Mouse (Mus musculus): ENCODE results near the gene Smg5.
A peak's percentile ranks its signal among the peaks of the same experiment; 100 is the strongest.
"Not testable (repeated sequence)": the region's sequence is repeated elsewhere in the genome, so short reads cannot be mapped to it uniquely, and the experiment has no call there.

Smg5 gene

DNA sequence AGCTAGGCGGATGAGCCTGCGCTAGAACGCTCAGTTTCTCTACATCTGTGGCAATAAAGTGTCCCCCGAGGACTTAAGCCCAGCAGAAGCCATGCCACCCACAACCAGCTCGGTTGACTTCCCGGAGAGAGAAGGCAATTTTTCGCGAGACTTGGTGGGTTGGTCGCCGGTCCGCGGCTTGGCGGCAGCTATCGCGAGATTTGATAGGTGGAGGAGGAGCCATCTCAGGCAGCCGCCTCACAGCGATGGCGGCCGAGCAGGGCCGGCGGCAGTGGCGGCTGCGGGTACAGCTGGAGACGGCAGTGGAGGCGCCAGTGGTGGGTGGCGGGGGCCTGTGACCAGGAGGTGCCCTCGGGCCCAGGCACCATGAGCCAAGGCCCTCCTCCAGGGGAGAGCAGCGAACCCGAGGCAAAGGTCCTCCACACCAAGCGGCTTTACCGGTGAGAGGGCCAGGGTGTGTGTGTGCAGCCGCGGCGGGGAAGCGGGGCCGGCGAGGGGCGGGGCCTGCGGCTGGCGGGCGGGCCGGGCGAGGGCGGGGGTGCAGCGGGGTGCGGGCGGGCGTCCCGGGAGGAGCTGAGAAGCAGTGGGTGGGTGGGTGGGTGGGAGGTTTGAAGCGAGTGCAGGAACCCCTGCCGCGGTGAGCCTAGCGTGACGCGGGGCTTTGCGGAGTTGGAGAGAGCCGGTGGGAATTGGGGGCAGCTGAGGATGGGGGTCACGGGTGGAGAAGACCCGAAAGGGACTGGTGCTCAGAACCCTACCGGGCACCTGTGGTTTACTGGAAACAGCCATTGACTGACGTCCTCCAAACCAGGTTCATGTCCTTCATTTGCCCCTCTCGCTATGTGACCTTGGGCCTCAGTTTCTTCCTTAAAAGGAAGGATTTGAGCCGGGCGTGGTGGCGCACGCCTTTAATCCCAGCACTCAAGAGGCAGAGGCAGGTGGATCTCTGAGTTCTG, at the start of gene Smg5, which contains the start of gene Tmem79:
Smg5 (plus strand) TSS at position 203 of the 956 bp plus-strand sequence.
Tmem79 (minus strand) TSS at position 91 of the 956 bp plus-strand sequence.
- peak; percentile 97 for DNase-seq (ENCODE audit: extremely low spot score)

DNA sequence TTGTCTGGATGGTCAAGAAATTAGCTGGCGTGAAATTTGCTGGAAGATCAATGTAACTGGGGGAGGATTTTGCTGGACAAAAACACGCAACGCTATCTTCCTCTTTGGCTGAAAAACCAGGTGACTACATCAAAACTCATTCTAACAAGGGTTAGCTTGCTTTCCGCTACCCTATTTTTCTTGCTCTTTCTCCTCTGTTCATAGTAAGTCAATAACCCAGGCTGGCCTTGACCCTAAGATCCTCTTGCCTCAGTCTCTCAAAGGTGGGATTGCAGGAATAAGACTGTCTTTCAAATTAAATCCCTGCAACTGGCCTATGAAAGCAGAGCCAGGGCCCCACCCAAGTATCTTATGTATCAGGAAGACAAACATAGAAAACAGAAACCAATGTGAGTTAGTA, 49.0 kb upstream of the Smg5 start, which contains the start of gene Gm38392:
Gm38392 (minus strand) TSS at position 101 of the 400 bp plus-strand sequence.
- DNase-seq (ENCODE audit: extremely low spot score): no peak

DNA sequence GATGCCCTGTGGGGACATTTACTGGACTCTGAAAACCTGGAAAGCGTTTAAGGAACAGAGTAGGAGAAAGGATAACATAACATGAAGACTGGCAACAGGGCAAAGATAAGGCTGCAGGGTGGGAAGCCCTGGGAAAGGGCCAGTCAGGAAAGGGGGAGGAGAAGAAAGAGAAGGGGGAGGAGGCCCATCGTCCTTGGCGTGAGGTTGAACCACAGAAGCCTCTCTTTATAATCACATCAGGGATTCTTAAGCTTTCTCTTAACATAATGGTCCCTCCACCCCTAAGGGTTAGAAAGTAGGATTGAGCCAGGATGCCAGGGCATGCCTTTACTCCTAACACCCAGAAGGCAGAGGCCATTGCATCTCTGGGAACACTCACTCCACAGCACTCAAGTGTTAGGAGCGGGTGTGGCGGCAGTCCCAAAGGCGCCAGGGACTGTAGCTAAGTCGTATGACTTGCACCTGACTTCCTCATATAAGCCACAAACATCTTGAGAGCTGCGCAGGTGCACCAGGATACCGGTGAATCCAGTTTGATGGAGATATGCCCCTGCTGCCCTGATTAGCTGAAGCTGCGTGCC, 47.8 kb upstream of the Smg5 start:
- not testable (repeated sequence) for DNase-seq (ENCODE audit: extremely low spot score)

DNA sequence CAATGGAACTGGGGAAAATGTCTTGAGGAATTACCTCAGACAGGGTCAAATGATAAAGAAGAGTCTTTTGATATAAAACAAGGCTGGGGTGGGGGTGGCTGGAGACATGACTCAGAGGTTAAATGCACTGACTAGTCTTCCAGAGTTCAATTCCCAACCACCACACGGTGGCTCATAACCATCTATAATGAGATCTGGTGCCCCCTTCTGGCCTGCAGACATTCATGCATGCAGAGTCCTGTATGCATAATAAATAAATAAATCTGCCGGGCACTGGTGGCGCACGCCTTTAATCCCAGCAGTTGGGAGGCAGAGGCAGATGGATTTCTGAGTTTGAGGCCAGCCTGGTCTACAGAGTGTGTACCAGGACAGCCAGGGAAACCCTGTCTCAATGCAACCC, 44.1 kb upstream of the Smg5 start:
- no peak for DNase-seq (ENCODE audit: extremely low spot score)

DNA sequence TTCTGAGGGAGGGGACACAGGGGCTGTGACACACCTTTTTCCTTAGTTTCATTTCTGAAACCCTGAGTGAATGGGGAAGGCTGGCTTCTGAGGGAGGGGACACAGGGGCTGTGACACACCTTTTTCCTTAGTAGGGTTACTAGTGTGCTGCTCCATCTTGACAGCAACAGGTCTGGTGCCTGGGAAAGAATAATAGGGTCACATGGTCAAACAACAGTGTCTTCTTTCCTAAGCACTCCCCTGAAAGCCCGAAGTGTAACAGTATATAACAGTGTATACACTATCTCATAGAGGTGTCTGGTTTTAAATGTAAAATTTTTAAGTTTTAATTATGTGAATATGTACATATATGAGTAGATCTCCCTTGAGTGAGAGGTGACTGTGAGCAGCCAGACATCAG, 40.8 kb upstream of the Smg5 start:
- not testable (repeated sequence) for DNase-seq (ENCODE audit: extremely low spot score)

DNA sequence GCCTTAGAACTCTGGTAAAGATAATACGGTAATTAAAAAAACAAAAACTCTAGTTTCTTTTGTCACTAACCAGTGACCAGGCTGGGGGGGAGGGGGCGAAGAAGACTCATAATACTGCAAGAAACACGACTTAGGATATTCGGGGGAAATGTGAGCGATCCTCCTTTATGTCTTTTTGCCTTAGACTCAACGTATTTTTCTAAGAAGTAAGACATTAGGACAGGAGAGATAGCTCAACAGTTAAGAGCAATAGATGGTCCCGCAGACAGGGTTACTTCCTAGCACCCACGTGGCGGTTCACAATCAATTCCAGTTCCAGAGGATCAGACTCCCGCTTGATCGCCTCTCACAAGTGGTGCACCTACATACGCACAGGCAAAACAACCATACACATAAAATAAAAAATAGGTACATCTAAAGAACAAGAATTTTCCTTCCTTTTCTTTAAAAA, 39.9 kb upstream of the Smg5 start:
- no peak for DNase-seq (ENCODE audit: extremely low spot score)

DNA sequence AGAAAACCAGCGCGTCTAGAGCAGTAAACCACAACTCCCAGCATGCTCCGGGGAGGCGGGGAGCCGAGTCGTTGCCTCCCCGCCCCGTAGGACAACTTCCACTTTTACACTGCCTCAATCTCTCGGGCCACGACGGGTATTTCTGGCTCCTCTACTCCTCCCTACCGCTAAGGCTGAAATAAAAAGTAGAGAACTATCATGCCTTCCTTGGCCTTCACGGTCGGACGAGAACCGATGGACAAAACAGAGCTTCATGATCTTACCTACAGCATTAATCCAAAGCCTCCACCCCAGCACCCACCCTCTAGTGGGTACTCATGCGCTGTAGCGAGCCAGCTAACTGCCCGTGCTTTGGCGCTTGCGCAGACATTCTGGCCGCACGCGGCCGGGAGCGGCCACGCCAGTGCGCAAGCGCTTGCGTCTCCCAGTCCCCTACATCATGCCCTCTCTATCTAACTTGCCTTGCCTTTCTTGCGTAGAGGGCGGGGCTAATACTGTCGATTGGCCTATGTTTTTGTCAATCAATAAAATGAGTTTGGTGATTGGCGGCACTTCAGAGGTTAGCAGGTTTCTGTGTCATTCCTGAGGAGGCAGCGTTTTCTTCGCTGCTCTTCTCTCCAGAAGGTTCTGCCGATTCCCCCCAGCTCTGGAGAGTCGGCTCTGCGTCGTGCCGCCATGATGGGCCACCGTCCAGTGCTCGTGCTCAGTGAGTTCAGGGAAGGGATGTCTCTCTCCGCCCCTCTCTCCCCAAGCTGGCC, 39.3 kb upstream of the Smg5 start, which contains the start of the genes Tsacc and Cct3:
Tsacc (minus strand) TSS at position 439 of the 758 bp plus-strand sequence.
Cct3 (plus strand) TSS at position 556 of the 758 bp plus-strand sequence.
- DNase-seq (ENCODE audit: extremely low spot score): peak; percentile 97

DNA sequence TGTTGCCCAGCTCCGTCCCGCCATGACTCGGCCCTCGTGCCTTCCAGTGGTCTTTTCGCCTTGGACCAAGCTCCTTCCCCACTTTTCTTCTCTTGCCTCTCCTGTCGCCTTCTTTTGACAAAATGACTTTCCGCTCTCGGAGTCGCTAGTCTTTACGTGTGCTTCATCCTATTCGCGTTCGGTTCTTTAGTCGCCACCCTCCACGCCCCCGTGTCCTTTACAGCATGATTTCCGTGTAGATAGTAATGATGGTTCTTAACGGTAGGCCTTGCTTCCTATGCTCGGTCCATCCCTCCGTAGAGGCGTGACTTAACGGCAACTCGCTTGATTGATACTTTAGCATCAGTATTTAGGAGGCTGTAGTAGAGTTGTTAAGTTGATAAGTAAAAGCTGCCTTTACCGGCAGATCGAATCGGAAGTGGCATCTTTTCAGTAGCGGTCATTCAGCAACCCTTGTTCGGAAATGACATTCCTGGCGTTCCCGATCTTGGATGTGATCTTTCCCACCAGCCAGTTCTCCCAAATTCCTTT, 38.7 kb upstream of the Smg5 start:
- no peak for DNase-seq (ENCODE audit: extremely low spot score)

DNA sequence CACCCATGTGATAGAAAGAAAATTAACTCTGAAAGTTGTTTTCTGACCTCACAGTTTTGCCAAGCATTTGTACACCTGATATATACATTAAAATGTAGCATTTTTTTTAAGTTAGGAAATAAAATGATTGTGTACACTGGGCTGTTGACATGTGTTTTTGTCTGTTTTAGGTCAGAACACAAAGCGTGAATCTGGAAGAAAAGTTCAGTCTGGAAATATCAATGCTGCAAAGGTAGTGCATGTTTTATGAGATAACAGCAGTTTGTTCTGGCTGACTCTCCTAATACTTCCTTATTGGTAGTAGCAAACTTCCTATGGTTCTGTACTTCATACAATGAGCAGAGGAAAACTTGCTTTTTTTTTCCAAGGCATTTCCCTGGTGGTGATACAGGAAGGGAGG, 36.9 kb upstream of the Smg5 start:
- no peak for DNase-seq (ENCODE audit: extremely low spot score)

DNA sequence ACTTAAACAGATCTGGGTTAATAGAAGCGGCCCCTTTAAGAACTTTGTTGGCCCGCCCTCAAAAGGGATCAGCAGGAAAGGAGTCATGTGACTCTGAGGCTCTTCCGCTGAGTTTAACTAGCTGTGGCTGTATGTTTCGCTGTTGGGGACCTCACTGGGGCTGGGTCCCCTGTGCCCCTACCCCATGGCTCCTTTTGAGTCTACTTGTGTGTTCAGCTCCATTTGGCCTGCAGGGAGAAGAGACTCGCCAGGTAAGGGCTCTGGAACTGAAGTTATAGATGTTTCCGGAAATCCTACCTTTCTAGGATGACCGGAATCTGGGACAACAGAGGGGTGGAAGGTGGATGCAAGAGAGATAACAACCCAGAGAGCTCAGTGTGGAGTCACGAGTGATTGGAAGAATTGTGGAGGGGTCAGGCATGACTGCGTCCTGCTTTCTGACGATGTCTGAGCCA, 11.1 kb upstream of the Smg5 start, which contains the start of gene Glmp:
Glmp (plus strand) TSS at position 73 of the 455 bp plus-strand sequence.
- DNase-seq (ENCODE audit: extremely low spot score): peak; percentile 48

DNA sequence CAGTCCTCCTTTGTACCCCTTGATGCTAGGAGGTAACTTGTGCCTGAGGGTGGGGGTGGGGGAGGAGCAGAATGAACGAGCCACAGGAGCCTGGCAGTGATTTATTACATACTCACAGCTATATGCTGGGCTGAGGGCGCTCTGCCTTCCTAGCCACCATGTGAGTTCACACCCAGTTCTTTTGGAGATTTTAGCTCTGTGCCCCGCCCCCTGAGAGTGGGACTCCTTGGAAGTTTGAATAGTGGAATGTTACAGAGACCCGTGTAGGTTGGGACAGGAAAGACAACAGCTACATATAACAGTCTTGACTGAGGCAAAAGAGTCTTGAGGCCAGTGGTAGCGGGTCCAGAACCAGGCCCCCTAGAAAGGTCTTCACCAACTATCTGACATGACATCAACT, 7.1 kb upstream of the Smg5 start:
- DNase-seq (ENCODE audit: extremely low spot score): no peak

DNA sequence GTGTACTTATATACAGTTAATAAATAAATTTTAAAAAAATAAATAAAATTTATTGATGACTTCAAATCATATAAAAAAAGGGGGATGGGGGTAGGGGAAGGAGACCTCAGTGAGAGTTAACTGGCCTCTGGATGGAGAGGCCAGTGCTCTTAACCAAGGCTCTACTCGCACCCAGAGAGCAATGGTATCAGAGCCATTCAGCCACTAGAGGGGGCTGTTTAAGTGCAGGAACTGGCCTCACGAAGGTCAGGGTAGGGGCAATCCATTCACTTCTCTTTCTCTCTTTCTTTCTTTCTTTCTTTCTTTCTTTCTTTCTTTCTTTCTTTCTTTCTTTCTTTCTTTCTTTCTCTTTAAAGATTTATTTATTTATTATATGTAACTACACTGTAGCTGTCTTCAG, 4.8 kb upstream of the Smg5 start:
- peak; percentile 38 for DNase-seq (ENCODE audit: extremely low spot score)

DNA sequence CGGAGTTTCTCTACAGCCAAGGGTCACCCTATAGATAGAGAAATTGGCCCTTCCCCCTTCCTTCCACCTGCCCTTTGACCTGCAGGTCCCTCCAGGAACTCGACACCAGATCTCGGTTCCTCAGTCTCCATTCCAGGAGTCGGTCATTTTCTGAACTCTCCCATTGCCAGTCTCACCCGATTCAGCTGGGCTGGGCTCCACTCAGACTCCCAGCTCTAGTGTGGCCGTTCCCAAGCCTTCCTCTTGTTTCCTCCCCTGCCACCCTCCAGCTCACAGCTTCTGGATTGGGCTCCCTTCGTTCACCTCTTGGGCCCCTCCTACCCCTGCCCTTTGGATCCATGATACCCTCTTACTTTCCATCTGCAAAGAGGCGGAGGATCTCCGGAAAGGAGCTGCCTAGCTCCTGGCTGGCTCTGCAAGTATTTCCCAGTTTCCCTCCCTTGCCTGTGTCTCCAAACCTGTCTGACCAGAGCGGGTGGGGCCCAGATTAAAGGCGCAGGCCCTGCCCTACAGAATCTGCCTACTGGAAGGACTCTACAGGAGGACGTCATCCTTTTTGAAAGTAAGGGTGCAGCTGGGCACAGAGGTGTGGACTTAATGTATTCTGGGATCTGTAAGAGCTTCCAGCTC, 1.9 kb upstream of the Smg5 start:
- DNase-seq (ENCODE audit: extremely low spot score): no peak

DNA sequence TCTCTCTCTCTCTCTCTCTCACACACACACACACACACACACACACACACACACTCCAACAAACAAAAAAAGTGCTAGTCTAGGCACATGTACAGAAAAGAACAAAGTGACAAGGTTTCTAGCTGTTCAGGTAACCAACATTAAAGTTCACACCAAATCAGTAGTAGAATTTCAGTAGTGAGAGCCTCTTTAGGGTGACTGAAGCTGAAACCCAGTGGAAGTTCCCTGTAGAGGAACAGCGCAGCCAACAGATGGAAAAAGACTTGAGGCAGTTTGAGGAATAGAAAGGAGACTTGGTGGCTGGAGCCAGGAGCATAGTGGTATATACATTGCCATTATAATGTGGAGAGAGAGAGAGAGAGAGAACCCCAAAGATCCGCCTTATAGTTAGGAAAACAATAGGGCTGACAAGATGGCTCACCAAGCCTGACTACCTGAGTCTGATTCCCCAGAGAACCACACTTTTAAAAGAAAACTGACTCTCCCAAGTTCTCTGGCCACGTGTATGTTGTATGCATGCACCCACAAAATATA, 1.1 kb upstream of the Smg5 start:
- no peak for DNase-seq (ENCODE audit: extremely low spot score)

DNA sequence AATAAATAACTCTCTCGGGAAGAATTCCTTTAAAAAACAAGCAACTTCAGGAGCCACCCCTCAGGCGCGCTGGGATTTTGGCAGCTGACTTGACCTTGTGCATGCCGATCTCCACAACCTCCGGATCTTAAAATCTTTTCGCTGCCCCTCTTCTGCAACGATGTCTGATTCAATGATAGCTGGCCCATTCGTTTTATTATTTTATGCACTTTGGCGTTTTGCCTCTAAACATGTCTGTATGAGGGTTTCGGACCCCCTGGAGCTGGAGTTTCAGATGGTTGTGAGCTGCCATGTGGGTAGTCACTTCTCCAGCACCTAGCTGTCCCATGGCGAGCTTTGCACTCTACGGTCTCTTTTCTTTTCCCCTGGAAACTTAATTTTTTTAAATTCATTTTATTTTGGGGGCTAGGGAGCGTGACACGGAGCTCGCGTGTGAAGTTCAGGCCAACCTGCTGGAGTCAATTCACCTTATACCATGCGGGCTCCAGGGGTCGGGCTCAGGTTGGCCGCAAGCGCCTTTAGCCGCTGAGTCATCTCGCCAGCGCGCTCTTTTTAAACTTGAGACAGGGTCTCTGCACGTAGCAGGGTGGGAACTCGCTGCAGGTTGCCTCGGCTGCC, 515 bp upstream of the Smg5 start:
- DNase-seq (ENCODE audit: extremely low spot score): peak; percentile 45

DNA sequence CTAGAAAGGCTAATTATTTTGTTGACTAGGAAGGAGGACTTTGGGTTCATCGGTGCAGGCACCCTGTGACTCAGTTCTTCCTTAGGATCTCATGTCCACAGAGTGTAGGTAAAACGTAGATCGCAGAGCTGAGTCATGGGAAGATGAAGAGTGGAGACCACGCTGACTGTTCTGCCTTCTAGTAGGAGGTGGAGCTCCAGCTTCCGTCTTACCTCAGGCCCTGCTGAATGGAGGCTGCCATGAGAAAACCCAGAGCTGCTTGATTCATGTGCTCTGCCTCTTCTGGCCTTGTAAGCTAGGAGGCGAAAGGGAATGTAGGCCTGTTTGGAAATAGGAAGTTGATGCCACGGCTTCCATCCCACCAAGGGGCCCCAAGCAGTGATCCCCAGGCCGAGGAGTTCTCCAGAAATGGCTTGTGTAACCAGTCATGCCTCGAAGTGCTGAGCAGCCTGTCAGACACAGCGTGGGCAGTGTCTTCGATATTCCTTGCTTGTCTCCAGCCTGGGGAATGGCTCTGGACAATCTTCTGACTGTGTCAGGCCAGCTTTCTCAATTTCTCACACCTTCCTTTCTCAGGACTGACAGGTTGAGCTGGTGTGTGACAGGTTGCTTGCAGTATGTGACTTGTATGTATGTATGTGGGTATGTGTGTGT, 1.4 kb downstream of the Smg5 start:
- DNase-seq (ENCODE audit: extremely low spot score): no peak

DNA sequence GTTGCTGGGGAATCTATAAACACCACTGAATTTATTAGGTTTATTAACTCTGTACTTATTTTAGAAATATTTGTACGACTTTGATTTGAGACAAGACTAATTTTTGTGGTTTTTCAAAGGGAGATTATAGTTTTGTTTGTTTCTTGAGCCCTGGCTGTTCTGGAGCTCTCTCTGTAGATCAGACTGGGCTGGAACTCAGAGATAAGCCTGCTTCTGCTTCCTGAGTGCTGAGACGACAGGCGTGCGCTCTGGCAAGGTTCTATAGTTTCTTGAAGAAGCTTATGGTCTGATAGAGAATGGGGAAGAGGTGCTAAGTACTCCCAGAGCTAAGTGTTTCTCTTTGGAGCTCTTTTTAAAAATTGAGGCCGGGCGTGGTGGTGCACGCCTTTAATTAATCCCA, 2.3 kb downstream of the Smg5 start:
- DNase-seq (ENCODE audit: extremely low spot score): no peak

DNA sequence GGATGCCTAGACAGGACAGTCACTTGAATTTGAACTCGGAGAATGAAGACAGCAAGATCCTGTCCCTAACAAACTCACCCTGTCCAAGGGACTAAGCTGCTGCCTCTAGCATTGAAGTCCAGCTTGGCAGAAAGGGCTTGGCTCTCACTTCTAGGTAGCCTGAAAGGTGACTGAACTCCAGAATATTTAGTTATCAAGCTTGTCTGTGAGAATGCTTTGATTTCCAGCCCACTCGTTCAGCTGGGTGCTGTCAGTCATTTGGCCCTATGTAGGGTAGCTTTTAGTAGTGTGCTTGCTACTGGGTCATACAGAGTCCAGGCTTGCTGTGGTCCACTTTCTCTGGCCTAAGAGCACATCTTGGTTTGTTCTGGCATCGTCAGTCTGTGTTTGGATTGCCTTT, 2.9 kb downstream of the Smg5 start:
- DNase-seq (ENCODE audit: extremely low spot score): no peak

DNA sequence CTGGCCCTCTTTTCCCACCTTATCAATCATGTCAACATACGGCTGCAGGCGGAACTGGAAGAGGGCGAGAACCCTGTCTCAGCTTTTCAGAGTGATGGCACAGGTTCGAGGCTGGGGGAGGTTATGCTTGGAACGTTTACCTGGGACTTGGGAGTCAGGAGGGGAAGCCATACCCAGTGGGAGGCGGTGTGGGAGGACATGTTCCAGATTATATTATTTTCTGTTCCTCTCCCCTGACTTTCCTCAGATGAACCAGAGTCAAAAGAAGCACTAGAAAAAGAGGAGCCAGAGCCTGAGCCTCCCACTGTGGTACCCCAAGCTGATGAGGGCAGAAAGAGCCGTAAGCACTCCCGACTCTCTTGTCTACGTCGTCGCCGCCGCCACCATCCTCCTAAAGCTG, 14.7 kb downstream of the Smg5 start:
- DNase-seq (ENCODE audit: extremely low spot score): no peak

DNA sequence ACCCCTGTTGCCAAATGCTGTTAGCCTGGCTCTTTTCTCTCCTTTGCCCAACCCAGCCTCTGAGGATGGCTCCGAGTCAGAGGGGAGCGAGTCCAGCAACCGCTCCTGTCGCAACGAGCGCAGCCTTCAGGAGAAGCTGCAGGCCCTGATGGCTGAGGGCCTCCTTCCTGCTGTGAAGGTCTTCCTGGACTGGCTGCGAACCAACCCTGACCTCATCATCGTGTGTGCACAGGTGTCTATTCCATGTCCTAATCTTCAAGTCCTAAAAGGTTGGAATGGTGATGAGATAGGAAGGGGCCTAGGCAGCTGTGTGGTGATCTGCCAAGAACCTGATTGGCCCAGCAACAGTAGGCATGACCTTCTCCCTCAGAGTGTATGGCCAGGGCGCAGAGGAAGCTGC, 16.8 kb downstream of the Smg5 start:
- no peak for DNase-seq (ENCODE audit: extremely low spot score)
